Mouse (Mus musculus): ENCODE measurements around the gene Sdc4.

DNA sequence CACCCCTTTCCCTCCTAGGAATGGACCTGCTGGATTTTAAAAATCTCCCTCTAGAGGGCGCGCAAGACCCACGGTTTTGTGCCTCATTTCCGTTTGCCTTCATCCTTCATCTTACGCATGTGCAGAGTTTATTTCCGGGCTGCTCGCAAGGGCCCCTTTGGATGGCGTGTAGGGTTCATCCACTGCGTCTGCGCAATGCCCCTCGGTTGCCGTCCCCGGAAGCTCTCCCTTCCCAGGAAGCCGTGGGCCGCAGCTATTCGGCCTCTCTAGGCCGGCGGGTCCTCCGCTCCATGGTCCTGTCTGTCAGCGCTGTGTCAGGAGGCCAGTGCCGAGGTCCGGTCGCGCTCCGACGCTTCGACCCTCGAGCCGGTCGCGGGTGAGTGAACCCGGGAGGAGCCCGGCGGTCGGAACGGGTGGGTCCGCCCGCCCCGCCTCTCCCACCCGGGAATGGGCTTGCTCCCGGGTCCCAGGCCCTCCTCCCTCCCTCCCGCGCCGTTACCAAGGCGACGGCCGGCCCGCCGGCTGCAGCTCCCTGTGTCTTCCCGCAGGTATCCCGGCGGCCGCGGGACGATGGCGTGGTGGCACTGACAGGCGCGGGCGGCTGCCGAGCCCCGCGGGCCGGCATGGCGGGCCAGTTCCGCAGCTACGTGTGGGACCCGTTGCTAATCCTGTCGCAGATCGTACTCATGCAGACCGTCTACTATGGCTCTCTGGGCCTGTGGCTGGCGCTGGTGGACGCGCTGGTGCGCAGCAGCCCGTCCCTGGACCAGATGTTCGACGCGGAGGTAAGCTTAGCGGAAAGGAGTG is 17.3 kb upstream of the Sdc4 start, which contains the start of gene Gm20458:
- TF ChIP-seq POLR2A (IDR thresholded peaks at IDR 0.05; ENCODE audit: borderline replicate concordance, low read depth, low read length) (no peak), CTCF (IDR thresholded peaks at IDR 0.05; ENCODE audit: low read depth, low read length) (no peak)
